Mouse (Mus musculus): ENCODE measurements around the gene Colgalt2. TPM values are rescaled to one million over a fixed set of nuclear protein-coding genes. Genes with fewer than 3 reads are reported as not detected.

Colgalt2 gene
- polyA plus RNA-seq, 1 experiment: 0.32 TPM

- WGBS: 86% methylated on average over 5 of the region's 5 CpGs
- H3K36me3 ChIP-seq (ENCODE audit: control insufficient read depth, insufficient read depth, low read length): no peaks in the 10 kb centered on the region
- DNase-seq (ENCODE audit: low read depth in 1 of 2, low spot score in 2 of 2): no peak
- no peak overlapping the region for H3K27ac ChIP-seq (ENCODE audit: insufficient read depth, low read length)
- no peaks in the 10 kb centered on the region for H3K27me3 ChIP-seq (ENCODE audit: control insufficient read depth, insufficient read depth, low read length)
- no peak overlapping the region for H3K4me3 ChIP-seq (ENCODE audit: extremely low read depth, insufficient read depth, insufficient read length)
- TF ChIP-seq POLR2A (IDR thresholded peaks at IDR 0.05; ENCODE audit: low read depth, low read length): no peak
- no peak for TF ChIP-seq CTCF (IDR thresholded peaks at IDR 0.05; ENCODE audit: extremely low read depth, insufficient read depth, insufficient read length, insufficient replicate concordance)
- no peaks in the 10 kb centered on the region for H3K4me1 ChIP-seq (ENCODE audit: control insufficient read depth, insufficient read depth, insufficient read length)
Observed at GRCm38 (mm10) chr1:152457596-152457995, 58.0 kb downstream of the Colgalt2 start.

GRCm38 (mm10) chr1:152458996-152459395 is 59.4 kb downstream of the Colgalt2 start:
- TF ChIP-seq CTCF (IDR thresholded peaks at IDR 0.05; ENCODE audit: extremely low read depth, insufficient read depth, insufficient read length, insufficient replicate concordance) (no peak), POLR2A (IDR thresholded peaks at IDR 0.05; ENCODE audit: low read depth, low read length) (no peak)
- no peaks in the 10 kb centered on the region for H3K27me3 ChIP-seq (ENCODE audit: control insufficient read depth, insufficient read depth, low read length)
- no peaks in the 10 kb centered on the region for H3K36me3 ChIP-seq (ENCODE audit: control insufficient read depth, insufficient read depth, low read length)
- H3K27ac ChIP-seq (ENCODE audit: insufficient read depth, low read length): no peak overlapping the region
- no peak for DNase-seq (ENCODE audit: low read depth in 1 of 2, low spot score in 2 of 2)
- no peak overlapping the region for H3K4me3 ChIP-seq (ENCODE audit: extremely low read depth, insufficient read depth, insufficient read length)
- 89% methylated on average over 7 of the region's 7 CpGs for WGBS
- no peaks in the 10 kb centered on the region for H3K4me1 ChIP-seq (ENCODE audit: control insufficient read depth, insufficient read depth, insufficient read length)

- H3K4me3 ChIP-seq (ENCODE audit: extremely low read depth, insufficient read depth, insufficient read length): no peak overlapping the region
- 76% methylated on average over 3 of the region's 3 CpGs for WGBS
- TF ChIP-seq POLR2A (IDR thresholded peaks at IDR 0.05; ENCODE audit: low read depth, low read length) (no peak), CTCF (IDR thresholded peaks at IDR 0.05; ENCODE audit: extremely low read depth, insufficient read depth, insufficient read length, insufficient replicate concordance) (no peak)
- no peak overlapping the region for H3K27ac ChIP-seq (ENCODE audit: insufficient read depth, low read length)
- H3K36me3 ChIP-seq (ENCODE audit: control insufficient read depth, insufficient read depth, low read length): no peaks in the 10 kb centered on the region
- no peaks in the 10 kb centered on the region for H3K4me1 ChIP-seq (ENCODE audit: control insufficient read depth, insufficient read depth, insufficient read length)
- DNase-seq (ENCODE audit: low read depth in 1 of 2, low spot score in 2 of 2): no peak
- H3K27me3 ChIP-seq (ENCODE audit: control insufficient read depth, insufficient read depth, low read length): no peaks in the 10 kb centered on the region
Observed at GRCm38 (mm10) chr1:152460931-152461330, 61.3 kb downstream of the Colgalt2 start.

GRCm38 (mm10) chr1:152461814-152462213 is 62.2 kb downstream of the Colgalt2 start:
- TF ChIP-seq CTCF (IDR thresholded peaks at IDR 0.05; ENCODE audit: extremely low read depth, insufficient read depth, insufficient read length, insufficient replicate concordance) (no peak), POLR2A (IDR thresholded peaks at IDR 0.05; ENCODE audit: low read depth, low read length) (no peak)
- DNase-seq (ENCODE audit: low read depth in 1 of 2, low spot score in 2 of 2): no peak

GRCm38 (mm10) chr1:152462348-152462747 is 62.7 kb downstream of the Colgalt2 start:
- 81% methylated on average over 7 of the region's 7 CpGs for WGBS
- Histone ChIP-seq H3K36me3 (ENCODE audit: control insufficient read depth, insufficient read depth, low read length) (no peaks in the 10 kb centered on the region), H3K4me3 (ENCODE audit: extremely low read depth, insufficient read depth, insufficient read length) (no peak overlapping the region), H3K27me3 (ENCODE audit: control insufficient read depth, insufficient read depth, low read length) (no peaks in the 10 kb centered on the region), H3K4me1 (ENCODE audit: control insufficient read depth, insufficient read depth, insufficient read length) (no peaks in the 10 kb centered on the region), H3K27ac (ENCODE audit: insufficient read depth, low read length) (no peak overlapping the region)
- no peak for DNase-seq (ENCODE audit: low read depth in 1 of 2, low spot score in 2 of 2)
- no peak for TF ChIP-seq CTCF (IDR thresholded peaks at IDR 0.05; ENCODE audit: extremely low read depth, insufficient read depth, insufficient read length, insufficient replicate concordance)
- TF ChIP-seq POLR2A (IDR thresholded peaks at IDR 0.05; ENCODE audit: low read depth, low read length): no peak

More at GRCm38 (mm10) chr1:152461814-152462213, 62.2 kb downstream of the Colgalt2 start:
- H3K27me3 ChIP-seq (ENCODE audit: control insufficient read depth, insufficient read depth, low read length): no peaks in the 10 kb centered on the region
- WGBS: 45% methylated on average over 3 of the region's 3 CpGs
- no peaks in the 10 kb centered on the region for H3K4me1 ChIP-seq (ENCODE audit: control insufficient read depth, insufficient read depth, insufficient read length)
- H3K4me3 ChIP-seq (ENCODE audit: extremely low read depth, insufficient read depth, insufficient read length): no peak overlapping the region
- H3K36me3 ChIP-seq (ENCODE audit: control insufficient read depth, insufficient read depth, low read length): no peaks in the 10 kb centered on the region
- H3K27ac ChIP-seq (ENCODE audit: insufficient read depth, low read length): no peak overlapping the region

GRCm38 (mm10) chr1:152466280-152466679 is 66.7 kb downstream of the Colgalt2 start:
- no peaks in the 10 kb centered on the region for H3K4me1 ChIP-seq (ENCODE audit: control insufficient read depth, insufficient read depth, insufficient read length)
- no peak overlapping the region for H3K4me3 ChIP-seq (ENCODE audit: extremely low read depth, insufficient read depth, insufficient read length)
- DNase-seq (ENCODE audit: low read depth in 1 of 2, low spot score in 2 of 2): no peak
- no peaks in the 10 kb centered on the region for H3K36me3 ChIP-seq (ENCODE audit: control insufficient read depth, insufficient read depth, low read length)
- H3K27ac ChIP-seq (ENCODE audit: insufficient read depth, low read length): no peak overlapping the region
- no peak for TF ChIP-seq CTCF (IDR thresholded peaks at IDR 0.05; ENCODE audit: extremely low read depth, insufficient read depth, insufficient read length, insufficient replicate concordance)
- TF ChIP-seq POLR2A (IDR thresholded peaks at IDR 0.05; ENCODE audit: low read depth, low read length): no peak
- no peaks in the 10 kb centered on the region for H3K27me3 ChIP-seq (ENCODE audit: control insufficient read depth, insufficient read depth, low read length)
- WGBS: 51% methylated on average over 3 of the region's 3 CpGs

GRCm38 (mm10) chr1:152468443-152468842 is 68.8 kb downstream of the Colgalt2 start:
- WGBS: 90% methylated on average over 9 of the region's 9 CpGs
- no peak for DNase-seq (ENCODE audit: low read depth in 1 of 2, low spot score in 2 of 2)
- Histone ChIP-seq H3K4me3 (ENCODE audit: extremely low read depth, insufficient read depth, insufficient read length) (no peak overlapping the region), H3K36me3 (ENCODE audit: control insufficient read depth, insufficient read depth, low read length) (no peaks in the 10 kb centered on the region), H3K27me3 (ENCODE audit: control insufficient read depth, insufficient read depth, low read length) (no peaks in the 10 kb centered on the region), H3K4me1 (ENCODE audit: control insufficient read depth, insufficient read depth, insufficient read length) (no peaks in the 10 kb centered on the region), H3K27ac (ENCODE audit: insufficient read depth, low read length) (no peak overlapping the region)
- TF ChIP-seq CTCF (IDR thresholded peaks at IDR 0.05; ENCODE audit: extremely low read depth, insufficient read depth, insufficient read length, insufficient replicate concordance) (no peak), POLR2A (IDR thresholded peaks at IDR 0.05; ENCODE audit: low read depth, low read length) (no peak)

All from spleen, adult 2 months (tissue).